Mouse (Mus musculus) liver, embryonic 12.5 days (tissue): ENCODE measurements around the gene Adgrd1. TPM values are rescaled to one million over a fixed set of nuclear protein-coding genes. Genes with fewer than 3 reads are reported as not detected.

Experiments used
- ATAC-seq: fragments of 200-750 bp; cut with Nextera tagmentation; 2 replicates; pipeline ENCODE4 v1.8.0; 2017; ENCODE audit warnings: moderate number of reproducible peaks, mild to moderate bottlenecking, moderate library complexity
- H3K27ac ChIP-seq: fragments of 300-500 bp; sonication (generic); 2 replicates; pipeline ENCODE4 v1.5.1; 2016; ENCODE audit warnings: mild to moderate bottlenecking
- H3K27me3 ChIP-seq: fragments of 300-500 bp; sonication (generic); replicated peaks from 2 replicates; pipeline ENCODE4 v1.6.1; 2016; ENCODE audit warnings: mild to moderate bottlenecking, moderate library complexity
- H3K36me3 ChIP-seq: fragments of 300-500 bp; sonication (generic); 2 replicates; pipeline ENCODE4 v1.6.1; 2016; ENCODE audit warnings: mild to moderate bottlenecking, moderate library complexity
- H3K4me1 ChIP-seq: fragments of 300-500 bp; sonication (generic); 2 replicates; pipeline ENCODE4 v1.6.1; 2016
- H3K4me2 ChIP-seq: fragments of 300-500 bp; sonication (generic); 2 replicates; pipeline ENCODE4 v1.6.1; 2016; ENCODE audit warnings: mild to moderate bottlenecking, moderate library complexity
- H3K4me3 ChIP-seq: fragments of 300-500 bp; sonication (generic); 2 replicates; pipeline ENCODE4 v1.5.1; 2016; ENCODE audit warnings: mild to moderate bottlenecking, moderate library complexity
- H3K9ac ChIP-seq: fragments of 300-500 bp; sonication (generic); 2 replicates; pipeline ENCODE4 v1.6.1; 2016; ENCODE audit warnings: mild to moderate bottlenecking, moderate library complexity
- H3K9me3 ChIP-seq: fragments of 300-500 bp; sonication (generic); replicated peaks from 2 replicates; pipeline ENCODE4 v1.6.1; 2016; ENCODE audit warnings: mild to moderate bottlenecking, moderate library complexity
- WGBS: fragments of 180-500 bp; shearing (Covaris S2); methylation state at CpG from one replicate; pipeline ENCODE4 v1.1.7; 2016; ENCODE audit not compliant: insufficient replicate concordance; 5-methylcytosine and 5-hydroxymethylcytosine counted together
- polyA plus RNA-seq: library from polyadenylated mRNA; unstranded; fragments of >200 nt; fragmentation: Nextera tagmentation; extraction: Ambion mirVana; gene quantifications from 2 replicates; pipeline ENCODE4 v1.2.1, GENCODE M21; 2016

Adgrd1 gene
- polyA plus RNA-seq, 1 experiment from 2014 or later: 0.02 TPM

GRCm38 (mm10) chr5:129165595-129165994 lies 69.0 kb downstream of the Adgrd1 start:
- H3K9me3 ChIP-seq: no peaks in the 10 kb centered on the region
- H3K36me3 ChIP-seq: no peaks in the 10 kb centered on the region
- no peaks in the 10 kb centered on the region for H3K27me3 ChIP-seq
- H3K4me3 ChIP-seq: no peak overlapping the region
- no peak overlapping the region for H3K27ac ChIP-seq
- no peak overlapping the region for H3K4me2 ChIP-seq
- no peak overlapping the region for H3K9ac ChIP-seq
- WGBS: 67% methylated on average over 7 of the region's 7 CpGs
- ATAC-seq: no peak
- H3K4me1 ChIP-seq: no peaks in the 10 kb centered on the region

- Histone ChIP-seq H3K36me3 (no peaks in the 10 kb centered on the region), H3K27ac (no peak overlapping the region), H3K4me2 (no peak overlapping the region), H3K9me3 (no peaks in the 10 kb centered on the region), H3K4me3 (no peak overlapping the region), H3K4me1 (no peaks in the 10 kb centered on the region), H3K27me3 (no peaks in the 10 kb centered on the region), H3K9ac (no peak overlapping the region)
- WGBS: 57% methylated on average over 5 of the region's 5 CpGs
- no peak for ATAC-seq
These were observed 72.5 kb downstream of the Adgrd1 start for GRCm38 (mm10) chr5:129169090-129169489.

- H3K4me1 ChIP-seq: no peaks in the 10 kb centered on the region
- WGBS: 29% methylated on average over 4 of the region's 4 CpGs
These were observed 73.0 kb downstream of the Adgrd1 start for GRCm38 (mm10) chr5:129169567-129169966.

GRCm38 (mm10) chr5:129172533-129172932 lies 76.0 kb downstream of the Adgrd1 start:
- 58% methylated on average over 6 of the region's 6 CpGs for WGBS
- Histone ChIP-seq H3K4me3 (no peak overlapping the region), H3K4me2 (no peak overlapping the region), H3K9ac (no peak overlapping the region), H3K36me3 (no peaks in the 10 kb centered on the region), H3K27me3 (no peaks in the 10 kb centered on the region; the same call in 1 of the 2 replicates), H3K9me3 (no peaks in the 10 kb centered on the region), H3K4me1 (no peaks in the 10 kb centered on the region; the same call in 1 of the 2 replicates), H3K27ac (no peak overlapping the region)
- ATAC-seq: no peak

More at GRCm38 (mm10) chr5:129169567-129169966, 73.0 kb downstream of the Adgrd1 start:
- H3K4me3 ChIP-seq: no peak overlapping the region
- ATAC-seq: no peak
- no peaks in the 10 kb centered on the region for H3K9me3 ChIP-seq
- H3K27me3 ChIP-seq: no peaks in the 10 kb centered on the region
- H3K4me2 ChIP-seq: no peak overlapping the region
- H3K9ac ChIP-seq: no peak overlapping the region
- H3K36me3 ChIP-seq: no peaks in the 10 kb centered on the region
- no peak overlapping the region for H3K27ac ChIP-seq

GRCm38 (mm10) chr5:129175925-129176324 lies 79.4 kb downstream of the Adgrd1 start:
- ATAC-seq: no peak
- peaks cover 30% of the 10 kb centered on the region for H3K4me1 ChIP-seq
- WGBS: 36% methylated on average over 3 of the region's 3 CpGs
- H3K36me3 ChIP-seq: no peaks in the 10 kb centered on the region
- H3K9me3 ChIP-seq: no peaks in the 10 kb centered on the region
- no peak overlapping the region for H3K4me2 ChIP-seq
- no peaks in the 10 kb centered on the region; the same call in 1 of the 2 replicates for H3K27me3 ChIP-seq
- H3K27ac ChIP-seq: no peak overlapping the region
- no peak overlapping the region for H3K9ac ChIP-seq
- H3K4me3 ChIP-seq: no peak overlapping the region

- Histone ChIP-seq H3K4me3 (peak overlapping the region; percentile 30), H3K27me3 (no peaks in the 10 kb centered on the region; the same call in 1 of the 2 replicates), H3K9me3 (no peaks in the 10 kb centered on the region), H3K36me3 (no peaks in the 10 kb centered on the region), H3K9ac (peak overlapping the region; percentile 37; the same call in 1 of the 2 replicates), H3K27ac (no peak overlapping the region), H3K4me2 (peak overlapping the region; percentile 55), H3K4me1 (peaks cover 48% of the 10 kb centered on the region)
- WGBS: 42% methylated on average over 14 of the region's 14 CpGs
- ATAC-seq: no peak
These were observed 81.4 kb downstream of the Adgrd1 start for GRCm38 (mm10) chr5:129177697-129178511.

GRCm38 (mm10) chr5:129179356-129179755 lies 82.8 kb downstream of the Adgrd1 start:
- 65% methylated on average over 6 of the region's 6 CpGs for WGBS
- H3K4me3 ChIP-seq: no peak overlapping the region
- no peak overlapping the region for H3K27ac ChIP-seq

GRCm38 (mm10) chr5:129179995-129180714 lies 83.6 kb downstream of the Adgrd1 start:
- H3K36me3 ChIP-seq: no peaks in the 10 kb centered on the region
- H3K4me3 ChIP-seq: no peak overlapping the region
- peak overlapping the region; percentile 49 for H3K4me2 ChIP-seq
- peak overlapping the region; percentile 80 for H3K27ac ChIP-seq
- peaks cover 48% of the 10 kb centered on the region for H3K4me1 ChIP-seq
- WGBS: 47% methylated on average over 17 of the region's 17 CpGs
- peak; percentile 83 for ATAC-seq
- H3K9ac ChIP-seq: no peak overlapping the region
- no peaks in the 10 kb centered on the region for H3K9me3 ChIP-seq
- H3K27me3 ChIP-seq: no peaks in the 10 kb centered on the region; the same call in 1 of the 2 replicates

More at GRCm38 (mm10) chr5:129179356-129179755, 82.8 kb downstream of the Adgrd1 start:
- no peaks in the 10 kb centered on the region; the same call in 1 of the 2 replicates for H3K27me3 ChIP-seq
- H3K36me3 ChIP-seq: no peaks in the 10 kb centered on the region
- H3K9ac ChIP-seq: no peak overlapping the region
- ATAC-seq: peak; percentile 48
- peaks cover 48% of the 10 kb centered on the region for H3K4me1 ChIP-seq
- H3K4me2 ChIP-seq: peak overlapping the region; percentile 49; the same call in 1 of the 2 replicates
- H3K9me3 ChIP-seq: no peaks in the 10 kb centered on the region

- peak; percentile 64 for ATAC-seq
- H3K36me3 ChIP-seq: no peaks in the 10 kb centered on the region
- H3K27ac ChIP-seq: peak overlapping the region; percentile 80
- WGBS: 59% methylated on average over 13 of the region's 13 CpGs
- H3K4me3 ChIP-seq: no peak overlapping the region; the same call in 1 of the 2 replicates
- H3K27me3 ChIP-seq: no peaks in the 10 kb centered on the region
- no peaks in the 10 kb centered on the region for H3K9me3 ChIP-seq
- H3K4me1 ChIP-seq: peaks cover 48% of the 10 kb centered on the region
- 0 out of 2 replicates have a peak overlapping the region, but pooled peaks have one; percentile 42 for H3K9ac ChIP-seq
- peak overlapping the region; percentile 49 for H3K4me2 ChIP-seq
These were observed 84.2 kb downstream of the Adgrd1 start for GRCm38 (mm10) chr5:129180715-129181228.

- Histone ChIP-seq H3K36me3 (no peaks in the 10 kb centered on the region), H3K9ac (peak overlapping the region; percentile 42; the same call in 1 of the 2 replicates), H3K4me2 (peak overlapping the region; percentile 49), H3K27me3 (no peaks in the 10 kb centered on the region), H3K27ac (peak overlapping the region; percentile 80), H3K4me1 (peaks cover 48% of the 10 kb centered on the region), H3K9me3 (no peaks in the 10 kb centered on the region), H3K4me3 (no peak overlapping the region)
- ATAC-seq: 0 out of 2 replicates have a peak, but pooled peaks have one; percentile 33
- WGBS: 46% methylated on average over 5 of the region's 5 CpGs
These were observed 84.9 kb downstream of the Adgrd1 start for GRCm38 (mm10) chr5:129181450-129181849.

- Histone ChIP-seq H3K36me3 (no peaks in the 10 kb centered on the region), H3K4me3 (no peak overlapping the region), H3K27me3 (no peaks in the 10 kb centered on the region), H3K27ac (no peak overlapping the region), H3K4me1 (peaks cover 48% of the 10 kb centered on the region), H3K9me3 (no peaks in the 10 kb centered on the region), H3K4me2 (no peak overlapping the region), H3K9ac (no peak overlapping the region)
- 53% methylated on average over 8 of the region's 8 CpGs for WGBS
- no peak for ATAC-seq
These were observed 86.0 kb downstream of the Adgrd1 start for GRCm38 (mm10) chr5:129182554-129182953.
